Mouse (Mus musculus) liver, embryonic 14.5 days (tissue): ENCODE measurements around the gene Unc13a. TPM values are rescaled to one million over a fixed set of nuclear protein-coding genes. Genes with fewer than 3 reads are reported as not detected.

Experiments used
- ATAC-seq: fragments of 200-750 bp; cut with Nextera tagmentation; 2 replicates; pipeline ENCODE4 v1.8.0; 2017; ENCODE audit warnings: moderate number of reproducible peaks, mild to moderate bottlenecking, moderate library complexity; ENCODE audit not compliant: insufficient read depth
- DNase-seq, 3 experiments: peaks; one replicate each; pipeline ENCODE4 v3.0.0-alpha.2; 2012 to 2013; ENCODE audit warnings: low read depth in 3 of 3, low spot score in 3 of 3
- H3K27ac ChIP-seq: fragments of 300-500 bp; sonication (generic); 2 replicates; pipeline ENCODE4 v1.5.1; 2014; ENCODE audit warnings: moderate library complexity, mild to moderate bottlenecking, control low read depth, inconsistent platforms
- H3K27me3 ChIP-seq: fragments of 300-500 bp; sonication (generic); 2 replicates; pipeline ENCODE4 v1.6.1; 2014; ENCODE audit warnings: mild to moderate bottlenecking, low read length, moderate library complexity; ENCODE audit not compliant: control insufficient read depth, insufficient read depth
- H3K36me3 ChIP-seq: fragments of 300-500 bp; sonication (generic); replicated peaks from 2 replicates; pipeline ENCODE4 v1.6.1; 2014; ENCODE audit warnings: low read depth; ENCODE audit not compliant: control insufficient read depth, insufficient read depth
- H3K4me1 ChIP-seq, 2 experiments: fragments of 200-500 bp in 1 of 2; fragments of 300-500 bp in 1 of 2; sonication (generic) in 1 of 2; replicated peaks; 2 replicates each; pipeline ENCODE4 v1.6.1; 2012 to 2014; ENCODE audit warnings: antibody characterized with exemption in 1 of 2, inconsistent platforms in 1 of 2, low read length in 1 of 2; ENCODE audit not compliant: control insufficient read depth in 2 of 2, insufficient read depth in 2 of 2
- H3K4me2 ChIP-seq: fragments of 300-500 bp; sonication (generic); 2 replicates; pipeline ENCODE4 v1.6.1; 2014; ENCODE audit warnings: low read depth, mild to moderate bottlenecking, control low read depth, moderate library complexity
- H3K4me3 ChIP-seq, 2 experiments: fragments of 200-500 bp in 1 of 2; fragments of 300-500 bp in 1 of 2; sonication (generic) in 1 of 2; 2 replicates each; pipeline ENCODE4 v1.5.1; 2012 to 2014; ENCODE audit warnings: low read depth in 2 of 2, low read length in 2 of 2, mild to moderate bottlenecking in 2 of 2, control low read depth in 1 of 2, inconsistent platforms in 1 of 2, moderate library complexity in 1 of 2; ENCODE audit not compliant: insufficient read depth in 1 of 2
- H3K9ac ChIP-seq: fragments of 300-500 bp; sonication (generic); replicated peaks from 2 replicates; pipeline ENCODE4 v1.6.1; 2014; ENCODE audit warnings: mild to moderate bottlenecking, control low read depth, moderate library complexity
- H3K9me3 ChIP-seq: fragments of 300-500 bp; sonication (generic); 2 replicates; pipeline ENCODE4 v1.6.1; 2016; ENCODE audit warnings: low read length, mixed read lengths; ENCODE audit not compliant: control insufficient read depth
- CTCF ChIP-seq: IDR thresholded peaks from 2 replicates; pipeline ENCODE4 v1.5.1; 2016; ENCODE audit warnings: antibody characterized with exemption, low read depth, control low read depth
- EP300 ChIP-seq: IDR thresholded peaks from 2 replicates; pipeline ENCODE4 v1.6.1; 2016; ENCODE audit warnings: antibody characterized with exemption, low read depth
- WGBS: fragments of 180-500 bp; shearing (Covaris S2); extraction: QIAGEN DNeasy Blood & Tissue Kit; methylation state at CpG from one replicate; pipeline ENCODE4 v1.1.7; 2014; ENCODE audit not compliant: insufficient replicate concordance; 5-methylcytosine and 5-hydroxymethylcytosine counted together
- polyA plus RNA-seq, 2 experiments: library from polyadenylated mRNA; depleted of rRNA in 1 of 2; stranded (reverse) in 1 of 2; unstranded in 1 of 2; fragments of >200 nt; fragmentation: Nextera tagmentation in 1 of 2; extraction: Ambion mirVana in 1 of 2; gene quantifications; 2 replicates each; pipeline versions ENCODE4 v1.2.1 to v1.2.3; 2012 to 2014

The Unc13a gene
- polyA plus RNA-seq, 2 experiments, result 0.13 to 0.34 TPM

DNA sequence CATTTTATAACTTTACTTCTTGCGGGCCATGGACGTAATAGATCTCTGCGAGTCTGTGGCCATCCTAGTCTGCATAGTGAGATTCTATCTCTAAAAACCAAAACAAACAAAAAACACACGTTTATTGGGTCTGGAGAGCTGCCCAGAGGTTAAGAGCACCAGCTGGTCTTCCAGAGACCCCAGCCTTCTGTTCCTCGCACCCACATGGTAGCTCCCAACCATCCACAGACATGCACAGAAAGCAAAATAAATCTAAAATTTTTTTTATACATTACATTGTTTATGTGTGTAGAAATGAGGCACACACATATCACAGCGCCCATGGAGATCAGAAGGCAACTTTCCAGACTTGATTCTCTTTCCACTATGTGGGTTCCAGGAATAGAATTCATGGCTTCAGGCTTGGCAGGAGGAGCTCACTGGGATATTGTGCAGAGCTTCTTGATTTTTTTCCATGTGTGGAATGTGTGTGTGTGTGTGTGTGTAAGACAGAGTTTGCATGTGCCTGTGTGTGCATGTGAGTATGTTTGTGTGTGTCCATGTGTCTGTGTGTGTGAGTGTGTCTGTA, 695 bp upstream of the Unc13a start:
- no peak overlapping the region; a peak in 1 of 4 replicates for H3K4me3 ChIP-seq
- no peaks in the 10 kb centered on the region for H3K36me3 ChIP-seq
- H3K27me3 ChIP-seq, result peaks cover 32% of the 10 kb centered on the region
- ATAC-seq (no peak), DNase-seq (no peak)
- no peak overlapping the region for H3K9ac ChIP-seq
- H3K9me3 ChIP-seq, result no peaks in the 10 kb centered on the region
- H3K4me2 ChIP-seq, result peak overlapping the region; percentile 66
- no peak overlapping the region for H3K27ac ChIP-seq
- H3K4me1 ChIP-seq, result peaks cover 8 to 20% of the 10 kb centered on the region in 2 experiments
- no peak for TF ChIP-seq CTCF
- TF ChIP-seq EP300, result no peak
- WGBS, result 56% methylated on average over 6 of the region's 6 CpGs

DNA sequence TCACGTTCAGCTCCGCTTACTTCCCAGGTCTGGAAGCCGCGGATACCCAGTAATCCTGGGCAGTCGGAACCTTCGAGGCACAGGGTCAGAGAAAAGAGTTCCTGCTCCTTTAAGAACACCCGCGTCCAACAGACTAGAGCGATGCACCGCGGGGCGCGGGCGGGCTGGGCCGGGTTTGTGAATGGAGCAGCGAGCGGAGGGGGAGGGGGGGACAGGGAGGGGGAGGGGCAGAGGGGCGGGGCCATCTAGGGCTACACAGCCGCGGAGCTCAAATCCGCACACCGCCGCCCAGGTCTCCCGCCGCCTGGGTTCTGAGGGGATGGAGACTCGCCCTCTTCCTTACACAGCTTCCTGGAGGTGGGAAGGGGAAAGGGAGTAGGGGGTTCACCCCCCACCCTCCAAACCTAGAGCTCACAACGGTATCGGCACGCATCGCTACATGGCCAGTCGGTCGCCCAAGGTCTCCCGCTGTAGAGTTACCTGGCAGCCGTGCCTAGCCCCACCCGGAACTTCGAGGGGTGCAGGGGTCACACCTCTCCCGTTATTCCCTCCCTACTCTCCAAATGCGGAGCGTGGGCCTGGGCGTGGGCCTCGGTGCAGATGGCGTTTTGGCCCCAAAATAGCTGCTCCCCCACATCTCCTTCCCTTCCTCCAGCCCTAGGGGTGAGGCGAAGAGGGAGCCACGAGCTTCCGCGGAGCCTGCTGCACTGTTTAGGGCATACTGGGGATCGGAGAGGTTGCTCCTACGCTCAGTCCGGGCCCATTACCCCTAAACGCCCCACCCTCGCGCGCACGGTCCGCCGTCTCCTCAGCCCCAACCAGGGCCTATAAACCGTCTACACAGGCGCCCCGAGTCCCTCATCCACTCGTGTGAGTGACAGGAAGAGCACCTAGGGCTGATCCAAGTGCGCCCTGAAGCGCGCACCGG, 672 bp downstream of the Unc13a start:
- peaks cover 4 to 14% of the 10 kb centered on the region in 2 experiments for H3K4me1 ChIP-seq
- under 1% methylated on average over 60 of the region's 64 CpGs for WGBS
- no peaks in the 10 kb centered on the region for H3K9me3 ChIP-seq
- H3K27ac ChIP-seq, result no peak overlapping the region
- ATAC-seq, result peak; percentile 29; the same call in 1 of the 2 replicates
- H3K9ac ChIP-seq, result no peak overlapping the region
- DNase-seq, result no peak
- H3K4me3 ChIP-seq, result peak overlapping the region; percentile 43 to 51
- peak overlapping the region; percentile 66 for H3K4me2 ChIP-seq
- H3K36me3 ChIP-seq, result no peaks in the 10 kb centered on the region
- H3K27me3 ChIP-seq, result peaks cover 32% of the 10 kb centered on the region
- TF ChIP-seq EP300, result no peak
- TF ChIP-seq CTCF, result no peak

DNA sequence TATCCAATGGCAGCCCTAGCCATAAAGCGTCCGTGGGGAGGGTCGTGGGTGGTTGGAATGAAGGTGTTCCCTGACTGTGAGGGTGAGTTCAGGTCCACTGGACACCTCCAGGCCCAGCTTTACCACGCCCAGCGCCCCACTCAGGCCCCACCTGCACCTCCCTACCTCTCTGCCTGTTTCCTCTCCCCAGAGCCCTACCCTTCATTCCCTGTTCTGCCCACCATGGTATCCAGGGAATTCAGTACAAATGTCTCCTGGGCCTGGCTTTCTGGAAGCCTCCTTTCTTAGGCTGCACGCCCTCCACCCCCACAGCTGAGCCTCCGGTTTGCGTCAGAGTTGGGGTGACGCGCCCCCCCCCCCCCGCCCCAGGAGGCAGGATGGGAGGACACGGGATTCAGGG, 1.4 kb downstream of the Unc13a start:
- DNase-seq (no peak), ATAC-seq (no peak)
- peaks cover 4 to 9% of the 10 kb centered on the region in 2 experiments; a peak in 3 of 4 replicates for H3K4me1 ChIP-seq
- peaks cover 32% of the 10 kb centered on the region for H3K27me3 ChIP-seq
- peak overlapping the region; percentile 66 for H3K4me2 ChIP-seq
- no peaks in the 10 kb centered on the region for H3K36me3 ChIP-seq
- no peak overlapping the region for H3K27ac ChIP-seq
- WGBS, result 20% methylated on average over 12 of the region's 12 CpGs
- no peak overlapping the region for H3K4me3 ChIP-seq
- H3K9ac ChIP-seq, result no peak overlapping the region
- no peaks in the 10 kb centered on the region for H3K9me3 ChIP-seq
- no peak for TF ChIP-seq CTCF
- no peak for TF ChIP-seq EP300

DNA sequence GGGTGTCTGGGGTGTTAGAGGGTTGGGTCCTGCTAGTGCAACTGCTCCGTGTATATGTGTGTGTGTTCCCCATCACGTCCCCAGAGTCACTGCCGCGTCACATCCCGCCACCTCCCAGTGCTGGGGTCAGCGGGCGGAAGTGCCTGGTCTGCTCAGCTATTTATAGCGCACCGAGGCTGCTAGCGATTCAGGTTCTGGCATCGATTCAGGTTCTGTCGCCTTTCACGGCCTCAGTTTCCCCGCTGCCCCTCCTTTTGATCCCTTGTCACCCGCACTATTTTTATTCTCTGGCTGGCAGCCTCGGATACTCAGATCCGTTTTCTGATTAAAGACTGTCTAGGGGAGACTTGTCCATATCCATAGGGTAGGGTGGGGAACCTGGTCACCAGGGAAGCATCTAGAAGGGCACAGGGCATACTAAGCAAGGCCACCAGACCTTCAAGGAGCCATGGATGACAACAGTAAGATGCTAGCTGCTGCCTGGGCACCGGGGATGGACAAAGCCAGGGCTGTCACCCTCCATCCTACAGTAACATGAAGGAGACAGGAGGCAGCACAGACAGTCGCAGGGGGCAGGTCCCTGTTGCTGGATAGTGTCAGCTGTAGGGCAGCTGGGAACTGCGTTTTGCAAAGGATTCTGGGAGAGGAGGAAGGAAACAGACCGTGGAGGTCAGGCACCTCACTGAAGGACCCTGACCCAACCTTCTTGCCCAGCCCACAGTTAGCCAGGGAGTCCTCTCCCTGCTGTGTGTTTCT, 3.2 kb downstream of the Unc13a start:
- DNase-seq (no peak), ATAC-seq (no peak)
- Histone ChIP-seq H3K27me3 (peaks cover 32% of the 10 kb centered on the region), H3K9ac (no peak overlapping the region), H3K27ac (no peak overlapping the region), H3K4me2 (peak overlapping the region; percentile 39; the same call in 1 of the 2 replicates), H3K4me3 (no peak overlapping the region), H3K9me3 (no peaks in the 10 kb centered on the region), H3K4me1 (peaks cover 4 to 9% of the 10 kb centered on the region in 2 experiments; a peak in 3 of 4 replicates), H3K36me3 (no peaks in the 10 kb centered on the region)
- 1% methylated on average over 21 of the region's 21 CpGs for WGBS
- TF ChIP-seq EP300 (no peak), CTCF (no peak)

DNA sequence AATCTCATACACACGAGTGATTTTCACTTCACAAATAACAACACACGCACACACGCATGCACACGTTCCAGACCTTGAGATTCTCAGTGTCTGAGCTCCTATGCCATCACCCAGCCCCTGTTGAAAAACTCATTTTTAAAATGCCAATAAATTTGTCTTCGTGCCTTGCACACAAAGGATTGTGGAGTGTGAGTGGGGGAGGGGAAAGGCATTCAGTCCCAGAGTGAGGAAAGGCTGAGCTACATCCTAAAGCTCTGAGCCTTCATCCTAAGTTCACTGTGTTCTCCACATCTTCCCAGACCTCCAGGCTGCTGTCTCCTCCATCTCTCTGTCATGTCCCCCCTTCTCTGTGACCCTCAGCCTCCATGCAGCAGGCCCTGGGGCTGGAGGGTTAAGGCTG, 4.3 kb downstream of the Unc13a start:
- DNase-seq (no peak), ATAC-seq (no peak)
- Histone ChIP-seq H3K9ac (no peak overlapping the region), H3K36me3 (no peaks in the 10 kb centered on the region), H3K27ac (no peak overlapping the region), H3K27me3 (peaks cover 32% of the 10 kb centered on the region), H3K4me1 (peaks cover 4 to 9% of the 10 kb centered on the region in 2 experiments; a peak in 3 of 4 replicates), H3K4me2 (no peak overlapping the region), H3K4me3 (no peak overlapping the region), H3K9me3 (no peaks in the 10 kb centered on the region)
- 63% methylated on average over 5 of the region's 5 CpGs for WGBS
- no peak for TF ChIP-seq CTCF
- no peak for TF ChIP-seq EP300
